Mouse (Mus musculus) stomach, postnatal 0 days (tissue): ENCODE data around the gene Kcnj14.

Experiments used
- CTCF ChIP-seq: IDR thresholded peaks from 2 replicates; pipeline ENCODE4 v1.5.1; 2016; ENCODE audit warnings: antibody characterized with exemption, low read depth, mild to moderate bottlenecking, moderate library complexity
- EP300 ChIP-seq: optimal IDR thresholded peaks from 2 replicates; pipeline ENCODE3; 2016; ENCODE audit warnings: antibody characterized with exemption

GRCm38 (mm10) chr7:45793969-45794585 lies 30.5 kb downstream of the Kcnj14 start:
- TF ChIP-seq CTCF (no peak), EP300 (no peak)
